Mouse (Mus musculus): ENCODE measurements around the gene Bzw1. TPM values are rescaled to one million over a fixed set of nuclear protein-coding genes. Genes with fewer than 3 reads are reported as not detected.

Gene Bzw1
- polyA plus RNA-seq, 1 experiment, result 9.6 TPM

GRCm38 (mm10) chr1:58448396-58448795 lies 55.7 kb downstream of the Bzw1 start:
- 83% methylated on average over 7 of the region's 7 CpGs for WGBS
- no peak overlapping the region for H3K27ac ChIP-seq (ENCODE audit: insufficient read depth, low read depth, low read length)
- H3K27me3 ChIP-seq (ENCODE audit: control insufficient read depth, insufficient read depth, low read length), result no peaks in the 10 kb centered on the region
- no peak overlapping the region for H3K4me3 ChIP-seq (ENCODE audit: low read depth, low read length)
- H3K36me3 ChIP-seq (ENCODE audit: control insufficient read depth, insufficient read depth, low read length), result peaks cover 18% of the 10 kb centered on the region
- H3K4me1 ChIP-seq (ENCODE audit: control insufficient read depth, insufficient read depth, insufficient read length, low read length), result peaks cover 5% of the 10 kb centered on the region; the same call in 1 of the 2 replicates
- TF ChIP-seq CTCF (IDR thresholded peaks at IDR 0.05; ENCODE audit: extremely low read depth, insufficient read length, insufficient replicate concordance, low read depth, low read length) (no peak), POLR2A (IDR thresholded peaks at IDR 0.05; ENCODE audit: low read depth, low read length) (no peak)

GRCm38 (mm10) chr1:58454316-58454715 lies 61.6 kb downstream of the Bzw1 start:
- H3K4me1 ChIP-seq (ENCODE audit: control insufficient read depth, insufficient read depth, insufficient read length, low read length), result no peaks in the 10 kb centered on the region
- H3K36me3 ChIP-seq (ENCODE audit: control insufficient read depth, insufficient read depth, low read length), result peaks cover 44% of the 10 kb centered on the region
- no peaks in the 10 kb centered on the region for H3K27me3 ChIP-seq (ENCODE audit: control insufficient read depth, insufficient read depth, low read length)
- no peak overlapping the region for H3K27ac ChIP-seq (ENCODE audit: insufficient read depth, low read depth, low read length)
- TF ChIP-seq CTCF (IDR thresholded peaks at IDR 0.05; ENCODE audit: extremely low read depth, insufficient read length, insufficient replicate concordance, low read depth, low read length), result no peak
- no peak for TF ChIP-seq POLR2A (IDR thresholded peaks at IDR 0.05; ENCODE audit: low read depth, low read length)
- 96% methylated on average over 6 of the region's 6 CpGs for WGBS
- H3K4me3 ChIP-seq (ENCODE audit: low read depth, low read length), result no peak overlapping the region

Other genes with a start within 250 kb of the Bzw1 start
- 0.03 TPM in 1 of 2 replicates, not detected in the other for gene Aox4, start 182.5 kb upstream of the Bzw1 start, polyA plus RNA-seq (2012; rRNA removed)
- gene Aox2, start 114.6 kb upstream of the Bzw1 start, polyA plus RNA-seq (2012; rRNA removed), result 0.01 TPM in 1 of 2 replicates, not detected in the other
- 4.4 and 11.1 TPM in 2 replicates for gene Clk1, start 31.2 kb downstream of the Bzw1 start, polyA plus RNA-seq (2012; rRNA removed)
- 4.5 and 6.7 TPM in 2 replicates for gene Nif3l1, start 52.3 kb downstream of the Bzw1 start, polyA plus RNA-seq (2012; rRNA removed)
- gene Ppil3, start 52.6 kb downstream of the Bzw1 start, polyA plus RNA-seq (2012; rRNA removed), result 4.0 and 6.2 TPM in 2 replicates
- 4.0 and 6.1 TPM in 2 replicates for gene Orc2, start 112.2 kb downstream of the Bzw1 start, polyA plus RNA-seq (2012; rRNA removed)
- gene Fam126b, start 193.4 kb downstream of the Bzw1 start, polyA plus RNA-seq (2012; rRNA removed), result 0.39 and 1.2 TPM in 2 replicates
- gene Ndufb3, start 193.5 kb downstream of the Bzw1 start, polyA plus RNA-seq (2012; rRNA removed), result 17.3 and 21.3 TPM in 2 replicates